Mouse (Mus musculus): ENCODE data around the gene Krt88.
A peak's percentile ranks its signal among the peaks of the same experiment; 100 is the strongest.

Krt88 gene

DNA sequence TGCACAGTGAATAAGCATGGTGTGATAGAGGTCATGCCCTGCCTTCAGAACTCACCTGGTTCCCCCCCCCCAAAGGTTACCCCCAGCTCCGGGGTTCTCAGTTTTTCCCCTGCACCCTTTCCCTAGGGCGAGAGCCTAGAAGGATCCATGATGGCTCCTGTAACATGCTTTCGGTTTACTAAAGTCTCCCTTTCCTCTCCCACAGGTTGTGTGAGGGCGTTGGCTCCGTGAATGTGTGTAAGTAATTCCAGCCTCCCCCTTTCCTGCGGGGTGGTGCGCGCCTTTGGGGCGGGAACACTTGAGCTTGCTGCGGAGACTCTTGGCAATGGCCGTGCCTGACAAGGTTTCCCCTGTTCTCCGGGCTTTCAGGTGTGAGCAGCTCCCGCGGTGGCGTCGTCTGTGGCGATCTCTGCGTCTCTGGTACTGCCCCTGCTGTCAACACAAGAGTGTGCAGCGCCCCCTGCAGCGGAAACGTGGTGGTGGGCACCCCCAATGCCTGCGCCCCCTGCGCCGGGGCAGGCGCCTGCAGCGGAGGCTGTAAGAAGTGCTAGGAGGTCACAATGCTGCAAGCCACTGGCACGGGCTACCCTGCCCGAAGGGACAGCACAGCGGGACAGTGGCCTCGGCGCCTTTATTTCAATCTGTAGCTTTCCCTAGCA is 31.6 kb downstream of the Krt88 start:
- no peak for DNase-seq (ENCODE audit: low read depth)

DNA sequence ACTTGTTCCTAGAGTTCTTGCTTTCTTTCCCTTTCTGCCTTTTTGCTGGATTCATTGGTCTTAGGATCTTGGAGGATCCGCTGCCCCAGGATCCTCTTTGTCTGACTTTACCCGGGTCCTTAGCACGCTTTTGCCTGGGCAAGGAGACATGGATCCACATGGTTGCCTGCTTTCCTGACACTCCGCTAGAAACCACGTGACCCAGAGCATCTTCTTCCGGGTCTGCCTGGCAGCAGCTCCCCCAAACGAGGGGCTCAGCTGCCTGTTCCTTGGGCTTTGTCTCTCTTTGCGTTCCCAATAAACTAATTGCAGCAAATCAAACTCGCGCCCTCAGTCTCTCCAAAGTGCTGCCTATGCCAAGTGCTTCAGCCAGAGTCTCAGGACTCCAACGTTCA is 32.1 kb downstream of the Krt88 start:
- DNase-seq (ENCODE audit: low read depth): no peak

DNA sequence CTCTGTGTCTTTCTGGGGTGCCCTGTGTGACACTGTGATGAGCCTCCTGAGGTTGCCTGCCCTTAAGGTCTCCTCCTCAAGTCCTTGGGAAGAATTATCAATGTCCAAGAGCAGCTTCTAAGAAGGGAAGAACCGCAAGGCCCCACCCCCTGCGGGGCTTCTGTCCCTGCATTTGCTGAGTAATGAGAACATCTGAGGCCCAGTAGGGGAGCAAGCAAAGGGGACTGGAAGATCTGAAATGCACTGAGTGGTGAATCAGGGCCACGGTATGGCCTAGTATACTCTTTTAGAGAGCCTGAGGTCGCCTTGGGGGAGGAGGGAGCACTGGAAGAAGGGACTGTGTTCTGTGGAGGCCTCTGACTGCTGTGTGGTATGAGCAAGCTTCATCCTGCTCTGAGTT is 34.5 kb downstream of the Krt88 start:
- peak; percentile 79 for DNase-seq (ENCODE audit: low read depth)

DNA sequence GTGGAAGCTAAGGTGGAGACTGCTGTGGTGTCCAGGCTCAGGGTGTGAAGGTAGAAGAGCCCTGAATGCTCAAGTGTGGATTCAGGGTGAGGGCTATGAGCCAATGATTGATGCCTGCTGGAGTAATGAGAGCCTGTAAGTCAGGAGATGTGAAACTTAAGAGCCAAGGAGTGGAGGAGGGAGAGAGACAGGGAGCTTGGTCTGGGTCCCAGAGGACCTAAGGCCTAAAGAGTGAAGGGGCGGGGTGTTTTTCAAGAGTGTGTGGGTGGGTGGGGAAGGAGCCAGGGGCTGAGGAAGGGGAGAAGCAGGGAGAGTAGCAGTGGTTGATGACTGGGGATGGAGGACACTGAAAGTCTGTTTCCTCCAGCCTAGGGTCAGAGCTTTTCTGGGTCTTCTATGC is 36.1 kb downstream of the Krt88 start:
- peak; percentile 59 for DNase-seq (ENCODE audit: low read depth)

DNA sequence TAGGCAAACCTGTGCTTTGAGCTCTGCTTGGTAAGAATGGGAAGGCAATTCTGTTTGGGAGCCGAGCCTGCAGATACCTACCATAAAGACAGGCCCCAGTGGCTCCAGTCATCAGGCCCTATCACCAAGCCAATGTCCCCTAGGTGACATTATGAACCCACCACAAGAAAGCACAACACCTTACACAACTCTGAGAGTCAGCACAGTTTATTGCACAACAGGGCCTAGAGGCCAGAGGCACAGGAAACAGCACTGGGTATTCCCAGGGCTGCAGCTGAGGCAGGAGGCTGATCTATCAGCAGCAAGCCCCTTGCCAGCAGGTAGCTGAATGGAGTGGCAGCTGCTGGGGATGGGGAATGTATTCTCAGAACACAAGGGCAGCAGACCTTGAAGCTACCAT is 37.4 kb downstream of the Krt88 start:
- DNase-seq (ENCODE audit: low read depth): peak; percentile 29

DNA sequence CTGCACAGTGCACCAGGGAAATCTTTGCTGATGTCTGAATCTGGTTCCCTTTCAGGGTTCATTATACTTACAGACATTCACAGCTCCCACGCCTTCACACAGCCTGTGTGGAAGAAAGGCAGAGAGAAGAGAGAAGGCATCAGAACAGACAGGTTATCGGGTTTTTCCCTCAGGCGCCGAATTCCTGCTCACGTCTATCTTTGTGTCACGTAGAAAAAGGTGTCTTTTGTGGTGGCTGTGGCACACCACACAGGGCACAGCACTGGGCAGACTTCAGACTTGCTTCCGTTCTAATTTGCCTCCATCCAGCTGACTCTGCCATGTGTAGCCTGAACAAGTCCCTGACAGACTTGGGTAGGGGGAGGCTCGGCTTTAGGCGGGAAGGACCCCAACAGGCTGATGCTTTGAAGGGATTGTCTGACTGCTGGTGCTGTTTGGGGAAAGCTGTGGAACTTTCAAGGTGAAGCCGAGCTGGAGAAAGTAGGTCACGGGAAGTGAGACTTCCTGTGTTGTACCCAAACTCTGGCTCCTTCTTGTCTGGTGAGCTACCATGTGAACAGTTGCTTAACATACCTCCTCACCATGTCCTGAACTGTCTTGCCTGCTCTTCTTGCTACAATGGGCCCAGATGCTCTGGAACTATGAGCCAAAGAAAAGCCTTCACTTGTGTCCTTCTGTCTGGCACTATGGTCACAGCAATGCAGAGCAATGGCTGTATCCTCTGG is 38.5 kb downstream of the Krt88 start:
- DNase-seq (ENCODE audit: low read depth): no peak

DNA sequence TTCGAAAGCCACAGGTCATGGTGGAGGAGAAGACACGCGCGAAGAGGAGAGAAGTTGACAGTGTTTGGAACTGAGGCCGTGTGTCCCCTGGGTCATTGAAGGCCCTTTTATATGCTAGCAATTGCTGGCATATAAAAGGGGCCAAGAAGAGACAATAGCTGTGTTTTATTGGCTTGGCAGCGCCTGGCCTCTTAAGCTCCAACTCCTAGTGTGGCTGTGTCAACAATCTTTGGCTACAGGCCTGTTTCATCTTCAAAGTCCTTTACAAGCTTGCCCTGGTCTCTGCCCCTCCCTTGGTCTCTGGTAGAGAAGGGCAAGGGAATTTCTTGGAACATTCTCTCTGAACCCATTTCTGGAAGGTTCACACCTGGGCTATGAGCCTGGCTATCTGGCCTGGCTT is 43.9 kb downstream of the Krt88 start, which contains the start of gene Krt83:
Krt83 (minus strand) TSS at position 82 of the 400 bp plus-strand sequence.
- DNase-seq (ENCODE audit: low read depth): no peak

DNA sequence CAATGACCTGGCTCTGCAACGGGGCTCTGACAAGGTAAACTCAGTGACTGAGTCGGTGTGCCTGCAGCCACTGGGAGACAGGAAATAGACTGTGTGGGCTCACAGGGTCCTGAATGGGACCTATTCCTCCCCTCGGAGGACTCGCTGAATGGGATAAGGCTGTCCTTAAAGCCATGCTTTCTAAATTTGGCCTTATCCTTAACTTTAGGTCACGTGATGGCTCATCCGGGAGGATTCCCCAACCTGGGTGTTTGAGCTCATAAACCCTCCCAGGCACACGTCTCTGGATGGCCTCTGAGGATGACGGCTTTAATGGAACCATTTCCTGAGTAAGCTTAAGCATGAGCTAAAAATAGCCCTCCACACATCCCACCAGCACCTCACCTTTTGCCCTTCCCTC is 45.2 kb downstream of the Krt88 start:
- DNase-seq (ENCODE audit: low read depth): peak; percentile 29

DNA sequence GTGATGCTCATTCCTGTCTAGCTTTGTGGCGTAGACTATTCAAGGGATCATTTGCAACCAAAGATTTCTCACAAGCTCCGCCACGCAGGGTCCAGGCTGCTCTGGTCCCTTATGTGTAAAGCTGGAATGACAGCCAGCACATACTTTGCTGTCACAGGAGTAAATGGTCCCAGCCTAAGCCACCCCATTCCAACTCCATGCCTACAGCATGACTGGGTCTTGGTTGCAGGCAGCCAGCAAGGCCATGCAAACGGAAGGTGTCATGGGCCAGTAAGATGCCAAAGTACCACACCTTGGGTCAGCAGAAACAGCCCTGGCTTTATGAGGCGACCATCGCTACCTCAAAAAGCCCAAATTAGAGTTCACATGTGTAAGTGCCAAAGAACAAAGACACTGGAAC is 46.2 kb downstream of the Krt88 start:
- DNase-seq (ENCODE audit: low read depth): no peak

DNA sequence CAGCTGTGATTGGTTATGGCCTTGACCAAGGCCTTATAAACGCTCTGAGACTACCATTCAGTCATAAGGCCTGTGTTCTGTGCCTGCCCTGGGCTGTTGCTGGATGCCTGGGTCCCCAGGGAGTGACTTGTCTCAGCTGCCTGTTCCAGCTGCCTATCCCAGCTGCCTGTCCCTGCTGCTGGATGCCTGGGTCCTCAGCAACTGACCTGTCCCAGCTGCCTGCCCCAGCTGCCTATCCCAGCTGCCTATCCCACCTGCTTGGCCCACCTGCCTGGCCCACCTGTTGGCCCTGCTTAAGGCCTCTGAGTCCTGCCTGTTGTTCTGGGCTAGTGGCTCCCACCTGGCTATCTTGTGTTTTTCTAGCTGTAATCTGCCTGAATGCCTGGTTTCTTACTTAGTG is 46.7 kb downstream of the Krt88 start:
- peak; percentile 31 for DNase-seq (ENCODE audit: low read depth)

DNA sequence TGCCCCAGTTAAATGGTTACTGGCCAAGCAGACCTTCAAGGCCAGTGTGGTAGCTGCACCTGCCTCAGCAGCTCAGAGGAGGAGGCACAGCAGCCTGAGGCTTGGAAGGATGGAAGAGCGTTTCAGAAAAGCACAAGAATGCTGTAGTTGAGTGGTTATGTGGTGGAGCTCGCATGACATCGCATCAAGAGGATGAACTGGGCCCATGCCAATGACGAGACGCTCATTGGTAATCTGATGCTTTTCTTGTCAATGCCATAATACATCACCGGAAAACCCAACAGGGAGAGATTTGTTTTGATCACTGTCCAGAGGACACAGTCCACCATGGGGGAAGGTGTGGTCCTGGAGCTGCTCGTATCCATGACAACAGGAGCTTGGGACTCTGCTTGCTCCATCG is 47.7 kb downstream of the Krt88 start:
- peak; percentile 86 for DNase-seq (ENCODE audit: low read depth)

DNA sequence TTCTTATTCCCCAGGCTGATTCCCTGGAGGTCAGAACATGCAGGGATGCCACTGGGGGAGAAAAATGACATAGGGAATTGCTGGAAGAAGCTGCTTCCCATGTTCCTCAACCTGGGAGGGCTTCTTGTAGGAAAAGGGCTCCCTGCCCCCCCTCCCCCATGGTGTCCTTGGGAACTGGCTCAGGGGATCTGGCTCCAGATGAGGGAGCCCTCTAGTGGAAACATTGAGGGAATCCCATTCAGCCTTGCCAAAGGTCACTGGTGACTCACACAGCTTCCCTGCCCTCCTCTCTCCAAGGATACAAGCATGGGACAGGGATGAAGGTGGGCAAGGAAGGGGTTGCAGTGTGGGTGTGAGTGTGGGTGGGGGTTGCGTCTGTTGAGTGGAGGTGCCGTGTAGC is 49.6 kb downstream of the Krt88 start:
- peak; percentile 88 for DNase-seq (ENCODE audit: low read depth)
